Mouse (Mus musculus) brown adipose tissue, adult 24 weeks (tissue): ENCODE measurements around the gene Dennd4b. TPM values are rescaled to one million over a fixed set of nuclear protein-coding genes. Genes with fewer than 3 reads are reported as not detected.

Experiments used
- H3K27ac ChIP-seq: fragments of 200-500 bp; replicated peaks from 2 replicates; pipeline ENCODE4 v1.5.1; 2012; ENCODE audit warnings: low read depth, mild to moderate bottlenecking, low read length
- H3K4me1 ChIP-seq: fragments of 200-500 bp; 2 replicates; pipeline ENCODE4 v1.6.1; 2012; ENCODE audit warnings: low read length, mixed read lengths; ENCODE audit not compliant: control insufficient read depth, insufficient read depth, insufficient read length
- H3K4me3 ChIP-seq: fragments of 200-500 bp; 2 replicates; pipeline ENCODE4 v1.5.1; 2012; ENCODE audit warnings: low read depth, mild to moderate bottlenecking, low read length, moderate library complexity; ENCODE audit not compliant: insufficient read depth
- polyA plus RNA-seq: library from polyadenylated mRNA; stranded (reverse); fragments of >200 nt; gene quantifications from 2 replicates; pipeline ENCODE4 v1.2.4, GENCODE M21; 2012; ENCODE audit not compliant: missing spikeins, insufficient read depth, insufficient read length

The Dennd4b gene
- polyA plus RNA-seq, 1 experiment = 2.2 TPM

- peaks cover 6% of the 10 kb centered on the region for H3K4me1 ChIP-seq
- no peak overlapping the region for H3K27ac ChIP-seq
- no peak overlapping the region for H3K4me3 ChIP-seq
Observed at GRCm38 (mm10) chr3:90263121-90263771, 1.7 kb upstream of the Dennd4b start.

GRCm38 (mm10) chr3:90264687-90265033 is 325 bp upstream of the Dennd4b start:
- H3K4me1 ChIP-seq = peaks cover 6% of the 10 kb centered on the region
- peak overlapping the region; percentile 70 for H3K27ac ChIP-seq
- H3K4me3 ChIP-seq = peak overlapping the region; percentile 77

DNA sequence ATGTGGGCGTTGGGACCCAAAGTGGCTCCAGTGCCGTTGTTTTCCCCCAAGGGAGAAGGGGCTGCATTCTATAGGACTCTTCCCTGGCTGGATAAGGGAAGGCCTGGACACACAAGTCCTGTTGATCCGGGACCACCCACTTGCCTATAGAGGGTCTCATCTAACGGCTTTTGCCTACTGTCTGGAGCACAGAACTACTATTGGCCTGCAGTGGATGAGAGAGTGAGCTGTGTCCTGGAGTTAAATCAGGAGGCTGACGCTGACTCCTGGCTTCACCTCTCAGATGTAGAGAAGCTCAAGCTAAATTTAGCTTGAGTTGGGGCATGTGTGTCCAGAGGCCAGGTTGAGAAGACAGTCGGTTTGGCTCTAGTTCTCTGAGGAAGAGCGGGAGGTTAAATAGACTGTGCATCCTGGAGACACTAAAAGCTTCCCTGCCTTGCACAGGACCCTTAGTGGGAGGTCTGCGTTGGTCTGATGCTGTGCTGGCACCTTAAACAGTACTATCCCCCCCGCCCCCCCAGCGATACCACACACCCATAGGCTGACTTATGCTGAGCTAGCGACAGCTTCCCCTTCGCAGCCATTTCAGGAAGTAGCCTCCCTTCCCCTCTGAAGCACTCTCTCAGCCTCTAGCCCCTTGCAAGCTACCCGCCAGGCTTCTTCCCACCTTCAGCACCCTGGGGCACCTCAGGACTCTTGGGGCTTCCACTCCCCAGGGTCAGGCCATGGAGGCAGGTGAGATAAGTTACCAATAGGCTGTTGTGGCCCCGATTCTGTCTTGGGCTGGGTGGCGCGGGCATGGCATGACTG is 1.2 kb downstream of the Dennd4b start:
- H3K4me3 ChIP-seq = peak overlapping the region; percentile 77
- peak overlapping the region; percentile 98 for H3K27ac ChIP-seq
- H3K4me1 ChIP-seq = peaks cover 6% of the 10 kb centered on the region

GRCm38 (mm10) chr3:90266901-90267775 is 2.2 kb downstream of the Dennd4b start:
- peak overlapping the region; percentile 98 for H3K27ac ChIP-seq
- peaks cover 6% of the 10 kb centered on the region for H3K4me1 ChIP-seq

DNA sequence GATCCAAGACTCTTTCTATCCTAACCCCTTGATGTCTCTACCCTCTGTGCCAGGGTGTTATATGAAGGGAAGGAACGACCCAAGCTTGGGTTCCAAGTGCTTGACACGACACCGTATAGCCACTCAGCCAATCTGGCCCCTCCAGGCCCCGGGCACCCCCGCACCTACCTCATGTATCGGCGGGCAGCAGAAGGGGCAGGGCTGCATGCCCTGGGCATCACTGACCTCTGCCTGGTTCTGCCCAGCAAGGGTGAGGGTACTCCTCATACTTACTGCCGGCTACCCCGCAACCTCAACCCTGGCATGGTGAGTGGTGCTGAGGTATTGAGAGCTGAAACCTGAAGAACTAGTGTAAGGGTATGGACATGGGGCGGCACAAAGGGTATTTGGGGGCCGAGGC is 3.2 kb downstream of the Dennd4b start:
- no peak overlapping the region for H3K4me3 ChIP-seq
- H3K27ac ChIP-seq = no peak overlapping the region
- H3K4me1 ChIP-seq = peaks cover 6% of the 10 kb centered on the region

More at GRCm38 (mm10) chr3:90266901-90267775, 2.2 kb downstream of the Dennd4b start:
- peak overlapping the region; percentile 77 for H3K4me3 ChIP-seq

DNA sequence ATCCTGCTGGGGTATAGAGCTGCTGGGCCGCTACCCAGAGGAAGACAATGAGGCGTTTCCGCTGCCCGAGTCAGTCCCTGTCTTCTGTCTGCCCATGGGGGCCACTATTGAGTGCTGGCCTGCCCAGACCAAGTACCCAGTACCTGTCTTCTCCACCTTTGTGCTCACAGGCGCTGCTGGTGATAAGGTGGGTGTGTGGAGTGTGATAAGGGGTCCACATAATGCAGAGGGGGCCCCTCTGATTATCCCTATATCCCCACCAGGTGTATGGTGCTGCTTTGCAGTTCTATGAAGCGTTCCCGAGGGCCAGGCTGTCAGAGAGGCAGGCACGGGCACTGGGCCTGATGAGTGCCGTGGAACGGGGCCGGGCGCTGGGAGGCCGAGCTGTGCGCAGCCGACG is 4.0 kb downstream of the Dennd4b start:
- Histone ChIP-seq H3K4me3 (no peak overlapping the region), H3K4me1 (peaks cover 6% of the 10 kb centered on the region), H3K27ac (no peak overlapping the region)

- no peak overlapping the region for H3K4me3 ChIP-seq
- peaks cover 3% of the 10 kb centered on the region for H3K4me1 ChIP-seq
- H3K27ac ChIP-seq = no peak overlapping the region
Observed at GRCm38 (mm10) chr3:90270784-90271183, 5.8 kb downstream of the Dennd4b start.

DNA sequence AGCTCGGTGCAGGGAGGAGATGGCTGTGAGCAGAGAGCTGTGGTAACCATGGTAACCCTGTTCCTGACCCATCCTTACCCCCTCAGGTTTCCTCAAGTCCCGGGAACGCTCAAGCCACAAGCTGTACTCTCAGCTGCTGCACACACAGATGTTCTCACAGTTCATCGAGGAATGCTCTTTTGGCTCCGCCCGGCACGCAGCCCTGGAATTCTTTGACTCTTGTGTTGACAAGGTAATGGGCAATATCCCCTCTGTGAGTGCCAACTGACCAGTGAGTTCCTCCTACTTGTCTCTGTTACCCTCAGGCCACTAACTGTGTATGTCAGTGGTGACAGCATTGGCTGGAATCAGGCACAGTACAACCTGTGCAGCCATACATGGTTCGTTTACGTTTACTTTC is 7.2 kb downstream of the Dennd4b start:
- H3K4me3 ChIP-seq = no peak overlapping the region
- no peaks in the 10 kb centered on the region; the same call in 1 of the 2 replicates for H3K4me1 ChIP-seq
- H3K27ac ChIP-seq = no peak overlapping the region

DNA sequence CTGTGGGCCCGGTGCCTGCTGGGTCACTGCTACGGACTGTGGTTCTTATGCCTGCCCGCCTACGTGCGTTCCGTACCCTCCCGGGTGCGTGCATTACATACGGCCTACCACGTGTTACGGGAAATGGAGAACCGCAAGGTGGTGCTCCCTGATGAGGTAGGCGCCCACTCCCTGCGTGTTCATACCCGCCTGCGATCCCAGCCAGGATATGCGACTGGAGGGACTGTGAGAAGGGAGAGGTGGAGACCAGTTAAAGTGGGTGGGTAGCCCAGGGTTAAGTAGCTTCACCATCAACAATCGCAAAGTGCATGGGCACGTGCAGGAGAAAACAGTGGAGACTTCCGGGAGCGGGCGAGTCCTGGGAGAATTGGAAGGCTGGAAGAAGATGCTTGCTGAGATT is 8.9 kb downstream of the Dennd4b start:
- no peak overlapping the region for H3K27ac ChIP-seq
- H3K4me1 ChIP-seq = no peaks in the 10 kb centered on the region
- no peak overlapping the region for H3K4me3 ChIP-seq

GRCm38 (mm10) chr3:90275286-90275685 is 10.3 kb downstream of the Dennd4b start:
- Histone ChIP-seq H3K27ac (no peak overlapping the region), H3K4me3 (no peak overlapping the region), H3K4me1 (no peaks in the 10 kb centered on the region)

DNA sequence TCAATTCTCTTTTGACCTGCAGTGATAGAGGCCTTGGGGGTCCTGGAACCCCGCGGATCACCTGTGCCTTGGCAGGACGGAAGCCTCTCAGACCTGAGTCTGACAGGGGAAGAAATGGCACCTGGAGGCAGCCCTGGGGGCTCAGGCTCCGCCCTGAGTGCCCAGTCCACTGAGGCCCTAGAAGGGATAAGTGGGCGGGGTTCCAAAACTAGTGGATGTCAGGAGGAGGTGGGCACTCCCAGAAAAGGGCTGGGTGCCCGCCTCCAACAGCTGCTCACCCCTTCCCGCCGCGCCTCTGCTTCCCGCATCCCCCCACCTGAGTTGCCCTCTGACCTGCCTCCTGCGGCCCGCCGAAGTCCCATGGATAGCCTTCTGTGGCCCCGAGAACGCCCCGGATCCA is 11.9 kb downstream of the Dennd4b start:
- H3K27ac ChIP-seq = no peak overlapping the region
- H3K4me3 ChIP-seq = no peak overlapping the region
- no peaks in the 10 kb centered on the region for H3K4me1 ChIP-seq

DNA sequence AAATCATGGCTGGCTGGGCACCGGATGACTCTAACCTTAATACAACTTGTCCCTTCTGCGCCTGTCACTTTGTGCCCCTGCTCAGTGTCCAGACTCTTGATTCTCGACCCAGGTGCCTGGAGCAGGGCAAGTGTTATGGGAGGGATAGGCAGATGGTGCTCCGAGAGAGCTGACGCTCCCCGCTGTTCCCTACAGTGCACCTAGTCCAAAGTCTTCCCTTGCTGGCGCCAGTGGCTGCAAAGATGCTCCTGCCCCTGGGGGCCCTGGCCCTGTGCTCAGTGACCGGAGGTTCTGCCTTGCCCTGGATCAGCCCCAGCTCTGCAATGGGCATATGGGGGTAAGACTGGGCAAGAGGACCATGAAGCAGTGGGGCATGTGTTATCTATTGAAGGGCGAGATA is 12.8 kb downstream of the Dennd4b start:
- Histone ChIP-seq H3K27ac (no peak overlapping the region), H3K4me1 (no peaks in the 10 kb centered on the region), H3K4me3 (no peak overlapping the region)

- Histone ChIP-seq H3K27ac (no peak overlapping the region), H3K4me3 (no peak overlapping the region), H3K4me1 (no peaks in the 10 kb centered on the region)
Observed at GRCm38 (mm10) chr3:90278211-90278610, 13.2 kb downstream of the Dennd4b start.

DNA sequence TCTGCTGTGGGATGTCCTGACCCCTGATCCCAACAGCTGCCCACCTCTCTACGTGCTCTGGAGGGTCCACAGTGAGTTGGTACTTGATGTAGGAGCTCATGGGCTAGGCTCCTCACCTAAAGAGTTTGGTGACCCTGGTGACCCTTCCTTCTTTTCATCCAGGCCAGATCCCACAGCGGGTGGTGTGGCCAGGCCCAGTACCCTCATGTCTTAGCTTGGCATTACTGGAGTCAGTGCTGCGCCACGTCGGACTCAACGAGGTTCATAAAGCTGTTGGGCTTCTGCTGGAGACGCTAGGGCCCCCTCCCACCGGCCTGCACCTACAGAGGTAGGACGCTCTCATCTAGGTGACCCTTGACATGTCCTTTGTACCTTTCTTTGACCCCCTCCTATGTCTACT is 14.2 kb downstream of the Dennd4b start:
- Histone ChIP-seq H3K4me1 (no peaks in the 10 kb centered on the region), H3K27ac (no peak overlapping the region), H3K4me3 (no peak overlapping the region)

- Histone ChIP-seq H3K4me3 (no peak overlapping the region), H3K27ac (no peak overlapping the region), H3K4me1 (no peaks in the 10 kb centered on the region)
Observed at GRCm38 (mm10) chr3:90279743-90280142, 14.8 kb downstream of the Dennd4b start.
